Mouse (Mus musculus) midbrain, postnatal 0 days (tissue): Measurements from ENCODE around the gene Lce3c. TPM values are rescaled to one million over a fixed set of nuclear protein-coding genes. Genes with fewer than 3 reads are reported as not detected.

ENCODE experiments used
- ATAC-seq: fragments of 200-750 bp; cut with Nextera tagmentation; 2 replicates; pipeline ENCODE4 v1.8.0; 2017; ENCODE audit warnings: moderate number of reproducible peaks, mild to moderate bottlenecking, moderate TSS enrichment, moderate library complexity; ENCODE audit not compliant: low FRiP score
- DNase-seq: peaks from one replicate; pipeline ENCODE4 v3.0.0-alpha.2; 2015; ENCODE audit warnings: low spot score
- H3K27ac ChIP-seq: fragments of 300-500 bp; sonication (generic); 2 replicates; pipeline ENCODE4 v1.5.1; 2014; ENCODE audit warnings: low read depth, mild to moderate bottlenecking, low read length, mixed read lengths
- H3K27me3 ChIP-seq: fragments of 300-500 bp; sonication (generic); 2 replicates; pipeline ENCODE4 v1.6.1; 2014; ENCODE audit warnings: low read length, control low read depth, mixed read lengths; ENCODE audit not compliant: insufficient read depth
- H3K36me3 ChIP-seq: fragments of 300-500 bp; sonication (generic); 2 replicates; pipeline ENCODE4 v1.6.1; 2014; ENCODE audit warnings: low read length, control low read depth, mixed read lengths; ENCODE audit not compliant: insufficient read depth
- H3K4me1 ChIP-seq: fragments of 300-500 bp; sonication (generic); 2 replicates; pipeline ENCODE4 v1.6.1; 2014; ENCODE audit warnings: mild to moderate bottlenecking, control low read depth, antibody characterized with exemption, low read length, mixed read lengths; ENCODE audit not compliant: insufficient read depth
- H3K4me2 ChIP-seq: fragments of 300-500 bp; sonication (generic); 2 replicates; pipeline ENCODE4 v1.6.1; 2014; ENCODE audit warnings: low read depth, mild to moderate bottlenecking, low read length, mixed read lengths; ENCODE audit not compliant: poor library complexity, severe bottlenecking
- H3K4me3 ChIP-seq: fragments of 300-500 bp; sonication (generic); 2 replicates; pipeline ENCODE4 v1.5.1; 2014; ENCODE audit warnings: low read depth, mild to moderate bottlenecking, low read length, moderate library complexity
- H3K9ac ChIP-seq: fragments of 300-500 bp; sonication (generic); replicated peaks from 2 replicates; pipeline ENCODE4 v1.6.1; 2014; ENCODE audit warnings: mild to moderate bottlenecking, low read length, moderate library complexity, mixed read lengths; ENCODE audit not compliant: poor library complexity, severe bottlenecking
- H3K9me3 ChIP-seq: fragments of 300-500 bp; sonication (generic); 2 replicates; pipeline ENCODE4 v1.6.1; 2016; ENCODE audit warnings: low read length, control low read depth
- CTCF ChIP-seq: IDR thresholded peaks from 2 replicates; pipeline ENCODE4 v1.5.1; 2016; ENCODE audit warnings: antibody characterized with exemption, mild to moderate bottlenecking
- polyA plus RNA-seq: library from polyadenylated mRNA; unstranded; fragments of >200 nt; fragmentation: Nextera tagmentation; extraction: Ambion mirVana; gene quantifications from 2 replicates; pipeline ENCODE4 v1.2.1, GENCODE M21; 2015
- total RNA-seq: library from RNA; depleted of rRNA; stranded (reverse); fragments of >200 nt; gene quantifications from 2 replicates; pipeline ENCODE4 v1.2.3, GENCODE M21; 2014; rRNA removed

The Lce3c gene
- total and polyA plus RNA-seq, 2 experiments from 2014 or later = not detected

DNA sequence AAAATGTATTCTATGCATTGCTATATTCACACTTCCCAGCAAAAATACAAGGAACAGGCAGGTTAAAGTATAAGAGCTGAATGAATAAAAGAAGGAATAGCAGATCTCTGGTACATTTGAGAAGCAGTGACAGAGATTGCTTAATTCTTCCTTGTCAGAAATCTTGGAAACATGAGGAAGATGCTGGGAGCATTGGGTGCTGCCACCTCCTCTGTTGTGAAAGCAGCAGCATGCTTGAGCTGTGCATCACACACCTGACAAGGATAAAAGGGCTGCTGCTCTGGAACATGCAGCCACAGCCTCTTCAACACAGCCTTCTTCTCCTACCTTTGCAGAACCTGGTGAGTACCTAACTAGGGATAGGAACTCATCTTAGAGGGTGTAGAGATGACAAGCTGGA lies 47.6 kb downstream of the Lce3c start, which contains the start of gene Lce3f:
Gene Lce3f, plus strand, starts transcription at position 301 of the 400 bp plus-strand sequence.
- H3K27ac ChIP-seq = no peak within 1 kb of the TSS
- no peak within 1 kb of the TSS for H3K4me2 ChIP-seq
- no peaks in the 10 kb centered on the region for H3K4me1 ChIP-seq
- no peaks in the 10 kb centered on the region for H3K27me3 ChIP-seq
- no peak for ATAC-seq
- DNase-seq = no peak
- H3K4me3 ChIP-seq = no peak within 1 kb of the TSS
- H3K9ac ChIP-seq = no peak within 1 kb of the TSS
- TF ChIP-seq CTCF = no peak
- no peaks in the 10 kb centered on the region for H3K9me3 ChIP-seq
- no peaks in the 10 kb centered on the region for H3K36me3 ChIP-seq

Other genes with a start within 250 kb of the Lce3c start
- gene Lce1e, start 235.4 kb upstream of the Lce3c start, total RNA-seq = not detected in 2 replicates
- not detected in 2 replicates for gene Lce1e, start 235.4 kb upstream of the Lce3c start, polyA plus RNA-seq
- not detected in 2 replicates for gene Lce1f, start 224.1 kb upstream of the Lce3c start, total RNA-seq
- gene Lce1f, start 224.1 kb upstream of the Lce3c start, polyA plus RNA-seq = not detected in 2 replicates
- gene Gm38119, start 205.4 kb upstream of the Lce3c start, total RNA-seq = not detected in 2 replicates
- gene Gm38119, start 205.4 kb upstream of the Lce3c start, polyA plus RNA-seq = not detected in 2 replicates
- gene Lce1g, start 192.1 kb upstream of the Lce3c start, total RNA-seq = 1.9 TPM in 1 of 2 replicates, not detected in the other
- gene Lce1g, start 192.1 kb upstream of the Lce3c start, polyA plus RNA-seq = not detected in 2 replicates
- not detected in 2 replicates for gene Lce1h, start 179.4 kb upstream of the Lce3c start, total RNA-seq
- gene Lce1h, start 179.4 kb upstream of the Lce3c start, polyA plus RNA-seq = not detected in 2 replicates
- 0.66 TPM in 1 of 2 replicates, not detected in the other for gene Lce1i, start 165.6 kb upstream of the Lce3c start, total RNA-seq
- gene Lce1i, start 165.6 kb upstream of the Lce3c start, polyA plus RNA-seq = not detected in 2 replicates
- gene Lce1j, start 154.0 kb upstream of the Lce3c start, total RNA-seq = not detected in 2 replicates
- gene Lce1j, start 154.0 kb upstream of the Lce3c start, polyA plus RNA-seq = not detected in 2 replicates
- not detected in 2 replicates for gene Lce1k, start 136.6 kb upstream of the Lce3c start, total RNA-seq
- not detected in 2 replicates for gene Lce1k, start 136.6 kb upstream of the Lce3c start, polyA plus RNA-seq
- gene Kprp, start 117.2 kb upstream of the Lce3c start, total RNA-seq = 0.82 TPM in 1 of 2 replicates, not detected in the other
- not detected in 2 replicates for gene Kprp, start 117.2 kb upstream of the Lce3c start, polyA plus RNA-seq
- not detected in 2 replicates for gene Lce1l, start 93.2 kb upstream of the Lce3c start, total RNA-seq
- not detected in 2 replicates for gene Lce1l, start 93.2 kb upstream of the Lce3c start, polyA plus RNA-seq
- 0.71 TPM in 1 of 2 replicates, not detected in the other for gene 2310050C09Rik, start 74.3 kb upstream of the Lce3c start, total RNA-seq
- not detected in 2 replicates for gene 2310050C09Rik, start 74.3 kb upstream of the Lce3c start, polyA plus RNA-seq
- not detected in 2 replicates for gene Lce3a, start 18.3 kb upstream of the Lce3c start, total RNA-seq
- gene Lce3a, start 18.3 kb upstream of the Lce3c start, polyA plus RNA-seq = not detected in 2 replicates
- not detected in 2 replicates for gene Lce3b, start 11.5 kb upstream of the Lce3c start, total RNA-seq
- not detected in 2 replicates for gene Lce3b, start 11.5 kb upstream of the Lce3c start, polyA plus RNA-seq
- gene Lce3d, start 12.9 kb downstream of the Lce3c start, total RNA-seq = not detected in 2 replicates
- gene Lce3d, start 12.9 kb downstream of the Lce3c start, polyA plus RNA-seq = not detected in 2 replicates
- gene Lce3e, start 22.6 kb downstream of the Lce3c start, total RNA-seq = not detected in 2 replicates
- gene Lce3e, start 22.6 kb downstream of the Lce3c start, polyA plus RNA-seq = not detected in 2 replicates
- gene Lce3f, start 47.7 kb downstream of the Lce3c start, total RNA-seq = not detected in 2 replicates
- gene Lce3f, start 47.7 kb downstream of the Lce3c start, polyA plus RNA-seq = not detected in 2 replicates
- gene Crct1, start 71.2 kb downstream of the Lce3c start, total RNA-seq = 1.7 and 6.4 TPM in 2 replicates
- gene Crct1, start 71.2 kb downstream of the Lce3c start, polyA plus RNA-seq = 1.3 and 2.5 TPM in 2 replicates
- 15.7 TPM in 1 of 2 replicates, not detected in the other for gene Lce1m, start 74.6 kb downstream of the Lce3c start, total RNA-seq
- not detected in 2 replicates for gene Lce1m, start 74.6 kb downstream of the Lce3c start, polyA plus RNA-seq
- not detected in 2 replicates for gene Gm4858, start 124.3 kb downstream of the Lce3c start, total RNA-seq
- not detected in 2 replicates for gene Gm4858, start 124.3 kb downstream of the Lce3c start, polyA plus RNA-seq
- 0.33 TPM in 1 of 2 replicates, not detected in the other for gene Crnn, start 200.3 kb downstream of the Lce3c start, total RNA-seq
- not detected in 2 replicates for gene Crnn, start 200.3 kb downstream of the Lce3c start, polyA plus RNA-seq